Mouse (Mus musculus) midbrain, embryonic 11.5 days (tissue): Measurements from ENCODE around the gene Homer2. TPM values are rescaled to one million over a fixed set of nuclear protein-coding genes. Genes with fewer than 3 reads are reported as not detected.

Experiments
- ATAC-seq: fragments of 200-750 bp; cut with Nextera tagmentation; 2 replicates; pipeline ENCODE4 v1.8.0; 2017; ENCODE audit warnings: moderate TSS enrichment, moderate library complexity; ENCODE audit not compliant: low FRiP score
- DNase-seq: peaks from one replicate; pipeline ENCODE4 v3.0.0; 2015; ENCODE audit warnings: low spot score; ENCODE audit errors: missing footprints
- H3K27ac ChIP-seq: fragments of 300-500 bp; sonication (generic); 2 replicates; pipeline ENCODE4 v1.5.1; 2014; ENCODE audit warnings: low read depth, low read length
- H3K27me3 ChIP-seq: fragments of 300-500 bp; sonication (generic); 2 replicates; pipeline ENCODE4 v1.6.1; 2014; ENCODE audit warnings: mild to moderate bottlenecking, low read length, moderate library complexity, mixed read lengths; ENCODE audit not compliant: control insufficient read depth, insufficient read depth
- H3K36me3 ChIP-seq: fragments of 300-500 bp; sonication (generic); 2 replicates; pipeline ENCODE4 v1.6.1; 2014; ENCODE audit warnings: mild to moderate bottlenecking, low read length, moderate library complexity, mixed read lengths; ENCODE audit not compliant: control insufficient read depth, insufficient read depth
- H3K4me1 ChIP-seq: fragments of 300-500 bp; sonication (generic); 2 replicates; pipeline ENCODE4 v1.6.1; 2014; ENCODE audit warnings: low read length; ENCODE audit not compliant: control insufficient read depth, insufficient read depth
- H3K4me2 ChIP-seq: fragments of 300-500 bp; sonication (generic); 2 replicates; pipeline ENCODE4 v1.6.1; 2014; ENCODE audit warnings: mild to moderate bottlenecking, moderate library complexity
- H3K4me3 ChIP-seq: fragments of 300-500 bp; sonication (generic); 2 replicates; pipeline ENCODE4 v1.5.1; 2014; ENCODE audit warnings: low read depth, low read length
- H3K9ac ChIP-seq: fragments of 300-500 bp; sonication (generic); 2 replicates; pipeline ENCODE4 v1.6.1; 2014; ENCODE audit warnings: low read length
- H3K9me3 ChIP-seq: fragments of 300-500 bp; sonication (generic); 2 replicates; pipeline ENCODE4 v1.6.1; 2016; ENCODE audit warnings: low read length; ENCODE audit not compliant: control insufficient read depth
- WGBS: fragments of 180-500 bp; shearing (Covaris S2); extraction: QIAGEN DNeasy Blood & Tissue Kit; methylation state at CpG from one replicate; pipeline ENCODE4 v1.1.7; 2014; 5-methylcytosine and 5-hydroxymethylcytosine counted together
- polyA plus RNA-seq: library from polyadenylated mRNA; unstranded; fragments of >200 nt; fragmentation: Nextera tagmentation; extraction: Ambion mirVana; gene quantifications from 2 replicates; pipeline ENCODE4 v1.2.1, GENCODE M21; 2014

Homer2 gene
- polyA plus RNA-seq, 1 experiment from 2014 or later, result 19.6 TPM

GRCm38 (mm10) chr7:81729787-81730186 lies 22.5 kb upstream of the Homer2 start:
- no peak for ATAC-seq
- H3K4me3 ChIP-seq, result no peak overlapping the region
- H3K36me3 ChIP-seq, result no peaks in the 10 kb centered on the region
- no peaks in the 10 kb centered on the region for H3K27me3 ChIP-seq
- no peak overlapping the region for H3K4me2 ChIP-seq
- no peak overlapping the region for H3K27ac ChIP-seq
- no peaks in the 10 kb centered on the region for H3K4me1 ChIP-seq
- DNase-seq, result no peak
- H3K9me3 ChIP-seq, result no peaks in the 10 kb centered on the region
- WGBS, result 88% methylated on average over 9 of the region's 9 CpGs
- H3K9ac ChIP-seq, result no peak overlapping the region

GRCm38 (mm10) chr7:81727716-81728115 lies 20.4 kb upstream of the Homer2 start:
- WGBS, result 86% methylated on average over 9 of the region's 9 CpGs

DNA sequence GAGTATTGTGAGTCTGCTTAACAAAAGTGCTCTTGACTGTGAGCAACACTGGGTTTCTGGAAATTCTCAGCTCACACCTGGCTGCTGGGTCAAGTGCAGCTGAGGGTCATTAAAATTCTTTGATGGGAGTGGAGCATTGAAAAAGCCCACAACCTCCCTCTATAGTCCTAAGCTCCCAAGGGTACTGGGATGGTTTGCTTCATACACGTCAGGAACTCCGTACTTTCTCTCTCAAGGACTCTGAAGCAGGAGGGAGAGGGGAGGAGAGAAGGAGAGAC lies 19.3 kb upstream of the Homer2 start:
- 77% methylated on average over 2 of the region's 2 CpGs for WGBS
- Histone ChIP-seq H3K36me3 (no peaks in the 10 kb centered on the region), H3K9me3 (no peaks in the 10 kb centered on the region), H3K4me2 (no peak overlapping the region), H3K4me3 (no peak overlapping the region), H3K4me1 (no peaks in the 10 kb centered on the region), H3K9ac (no peak overlapping the region), H3K27ac (no peak overlapping the region), H3K27me3 (no peaks in the 10 kb centered on the region)
- ATAC-seq (no peak), DNase-seq (no peak)

More at GRCm38 (mm10) chr7:81727716-81728115, 20.4 kb upstream of the Homer2 start:
- no peak for DNase-seq
- no peaks in the 10 kb centered on the region for H3K9me3 ChIP-seq
- no peak overlapping the region for H3K9ac ChIP-seq
- H3K4me3 ChIP-seq, result no peak overlapping the region
- H3K4me1 ChIP-seq, result no peaks in the 10 kb centered on the region
- H3K27me3 ChIP-seq, result no peaks in the 10 kb centered on the region
- no peaks in the 10 kb centered on the region for H3K36me3 ChIP-seq
- H3K27ac ChIP-seq, result no peak overlapping the region
- H3K4me2 ChIP-seq, result no peak overlapping the region
- no peak for ATAC-seq

- DNase-seq, result peak; percentile 51
- 86% methylated on average over 18 of the region's 18 CpGs for WGBS
- Histone ChIP-seq H3K4me1 (no peaks in the 10 kb centered on the region), H3K4me2 (no peak overlapping the region), H3K9me3 (no peaks in the 10 kb centered on the region), H3K27me3 (no peaks in the 10 kb centered on the region), H3K4me3 (no peak overlapping the region), H3K9ac (no peak overlapping the region), H3K27ac (no peak overlapping the region), H3K36me3 (no peaks in the 10 kb centered on the region)
- ATAC-seq, result no peak
Observed at GRCm38 (mm10) chr7:81725986-81726727, 18.8 kb upstream of the Homer2 start.

GRCm38 (mm10) chr7:81723851-81724250 lies 16.5 kb upstream of the Homer2 start:
- WGBS, result 96% methylated on average over 10 of the region's 10 CpGs
- ATAC-seq, result no peak

DNA sequence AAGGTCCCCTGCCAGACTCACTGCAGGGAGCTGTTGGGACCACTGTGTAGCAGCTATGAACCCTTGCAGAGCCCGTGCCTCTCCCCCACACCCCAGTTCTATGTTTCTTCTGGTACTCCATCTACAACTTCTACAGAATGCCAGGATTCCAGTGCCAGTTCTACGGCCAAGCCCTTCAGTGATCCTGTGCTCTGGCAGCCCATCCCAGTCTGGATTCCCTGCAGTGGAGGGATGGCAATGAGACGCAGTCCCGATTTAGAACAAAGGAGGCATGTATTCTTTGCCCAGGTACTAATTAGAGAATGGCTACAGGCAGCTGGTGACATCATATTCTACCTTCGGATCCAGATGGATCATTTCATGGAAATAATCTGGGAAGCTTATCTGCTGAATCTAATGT lies 13.9 kb upstream of the Homer2 start:
- H3K4me3 ChIP-seq, result no peak overlapping the region
- H3K9me3 ChIP-seq, result no peaks in the 10 kb centered on the region
- 68% methylated on average over 5 of the region's 5 CpGs for WGBS
- no peaks in the 10 kb centered on the region for H3K4me1 ChIP-seq
- H3K36me3 ChIP-seq, result no peaks in the 10 kb centered on the region
- ATAC-seq (no peak), DNase-seq (peak; percentile 12)
- H3K27me3 ChIP-seq, result no peaks in the 10 kb centered on the region
- H3K27ac ChIP-seq, result no peak overlapping the region
- no peak overlapping the region for H3K4me2 ChIP-seq
- no peak overlapping the region for H3K9ac ChIP-seq

More at GRCm38 (mm10) chr7:81723851-81724250, 16.5 kb upstream of the Homer2 start:
- peak; percentile 56 for DNase-seq
- H3K4me2 ChIP-seq, result no peak overlapping the region
- no peak overlapping the region for H3K4me3 ChIP-seq
- no peaks in the 10 kb centered on the region for H3K36me3 ChIP-seq
- H3K9me3 ChIP-seq, result no peaks in the 10 kb centered on the region
- H3K9ac ChIP-seq, result no peak overlapping the region
- no peaks in the 10 kb centered on the region for H3K27me3 ChIP-seq
- no peak overlapping the region for H3K27ac ChIP-seq
- no peaks in the 10 kb centered on the region for H3K4me1 ChIP-seq

DNA sequence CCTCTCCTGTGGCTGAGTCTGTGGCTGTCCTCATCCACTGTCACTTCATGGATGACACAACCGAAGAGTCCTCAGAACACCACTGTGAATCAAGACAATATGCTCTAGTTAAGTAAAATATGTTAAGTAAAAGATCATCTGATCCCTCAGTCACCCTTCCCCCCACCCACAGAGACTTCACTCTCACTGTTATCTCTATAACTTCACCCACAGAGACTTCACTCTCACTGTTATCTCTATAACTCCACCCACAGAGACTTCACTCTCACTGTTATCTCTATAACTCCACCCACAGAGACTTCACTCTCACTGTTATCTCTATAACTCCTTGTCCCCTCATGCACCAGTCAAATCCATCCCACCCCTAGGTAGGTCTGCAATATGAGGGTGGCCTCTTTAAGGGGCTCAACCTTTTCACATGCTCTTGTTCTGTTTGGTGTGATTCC lies 11.9 kb upstream of the Homer2 start:
- WGBS, result 89% methylated on average over 1 of the region's 1 CpGs
- Histone ChIP-seq H3K4me2 (no peak overlapping the region), H3K27ac (no peak overlapping the region), H3K4me3 (no peak overlapping the region), H3K4me1 (no peaks in the 10 kb centered on the region), H3K9me3 (no peaks in the 10 kb centered on the region), H3K36me3 (no peaks in the 10 kb centered on the region), H3K27me3 (no peaks in the 10 kb centered on the region), H3K9ac (no peak overlapping the region)
- ATAC-seq (no peak), DNase-seq (peak; percentile 6)

GRCm38 (mm10) chr7:81718657-81719056 lies 11.3 kb upstream of the Homer2 start:
- Histone ChIP-seq H3K9ac (no peak overlapping the region), H3K9me3 (no peaks in the 10 kb centered on the region), H3K4me3 (no peak overlapping the region), H3K27me3 (no peaks in the 10 kb centered on the region), H3K27ac (no peak overlapping the region), H3K4me2 (no peak overlapping the region), H3K4me1 (no peaks in the 10 kb centered on the region), H3K36me3 (no peaks in the 10 kb centered on the region)
- 85% methylated on average over 1 of the region's 1 CpGs for WGBS
- DNase-seq (peak; percentile 4), ATAC-seq (no peak)

- H3K27ac ChIP-seq, result no peak overlapping the region
- no peaks in the 10 kb centered on the region for H3K36me3 ChIP-seq
- H3K9ac ChIP-seq, result no peak overlapping the region
- 0 out of 2 replicates have a peak, but pooled peaks cover 5% of the 10 kb centered on the region for H3K27me3 ChIP-seq
- no peaks in the 10 kb centered on the region; the same call in 1 of the 2 replicates for H3K9me3 ChIP-seq
- H3K4me1 ChIP-seq, result peaks cover 3% of the 10 kb centered on the region; the same call in 1 of the 2 replicates
- no peak overlapping the region for H3K4me3 ChIP-seq
- ATAC-seq (no peak), DNase-seq (no peak)
- 85% methylated on average over 4 of the region's 4 CpGs for WGBS
- H3K4me2 ChIP-seq, result no peak overlapping the region
Observed at GRCm38 (mm10) chr7:81710166-81710565, 2.8 kb upstream of the Homer2 start.
